Mouse (Mus musculus) olfactory bulb, adult 2 months (tissue): ENCODE results near the gene Mylk4. TPM values are rescaled to one million over a fixed set of nuclear protein-coding genes. Genes with fewer than 3 reads are reported as not detected.

Experiments
- H3K27ac ChIP-seq: fragments of 200-500 bp; 2 replicates; pipeline ENCODE4 v1.5.1; 2012; ENCODE audit warnings: low read depth, low read length; ENCODE audit not compliant: insufficient read depth
- H3K4me1 ChIP-seq: fragments of 200-500 bp; 2 replicates; pipeline ENCODE4 v1.6.1; 2012; ENCODE audit warnings: low read length; ENCODE audit not compliant: control insufficient read depth, insufficient read depth
- H3K4me3 ChIP-seq: fragments of 200-500 bp; 2 replicates; pipeline ENCODE4 v1.5.1; 2012; ENCODE audit warnings: mild to moderate bottlenecking, low read depth, low read length, moderate library complexity; ENCODE audit not compliant: insufficient read depth
- CTCF ChIP-seq: fragments of 200-500 bp; IDR thresholded peaks from 2 replicates; pipeline ENCODE4 v1.5.1; 2012; ENCODE audit warnings: low read depth, mild to moderate bottlenecking, low read length, moderate library complexity; ENCODE audit not compliant: insufficient read depth
- POLR2A ChIP-seq: fragments of 200-500 bp; IDR thresholded peaks from 2 replicates; pipeline ENCODE4 v1.6.1; 2012; ENCODE audit warnings: mild to moderate bottlenecking, low read depth, low read length, moderate library complexity; ENCODE audit not compliant: insufficient read depth
- WGBS: fragments of 180-500 bp; shearing (Covaris S2); methylation state at CpG from one replicate; pipeline ENCODE4 v1.1.7; 2018; 5-methylcytosine and 5-hydroxymethylcytosine counted together
- polyA plus RNA-seq: library from polyadenylated mRNA; stranded (reverse); fragments of >200 nt; gene quantifications from 2 replicates; pipeline ENCODE4 v1.2.4, GENCODE M21; 2012; ENCODE audit warnings: low replicate concordance; ENCODE audit not compliant: missing spikeins, insufficient read depth, insufficient read length

Gene Mylk4
- polyA plus RNA-seq, 1 experiment, result not detected

GRCm38 (mm10) chr13:32800859-32801258 is 17.1 kb upstream of the Mylk4 start:
- TF ChIP-seq POLR2A, result no peak
- no peak for TF ChIP-seq CTCF
- Histone ChIP-seq H3K27ac (no peak overlapping the region), H3K4me3 (no peak overlapping the region), H3K4me1 (peaks cover 2% of the 10 kb centered on the region)

- 72% methylated on average over 2 of the region's 2 CpGs for WGBS
- H3K4me3 ChIP-seq, result no peak overlapping the region
- no peaks in the 10 kb centered on the region for H3K4me1 ChIP-seq
- TF ChIP-seq CTCF (no peak), POLR2A (no peak)
- H3K27ac ChIP-seq, result no peak overlapping the region
These were observed 15.4 kb upstream of the Mylk4 start for GRCm38 (mm10) chr13:32799131-32799530.

- no peaks in the 10 kb centered on the region for H3K4me1 ChIP-seq
- H3K27ac ChIP-seq, result no peak overlapping the region
- TF ChIP-seq POLR2A (no peak), CTCF (no peak)
- 61% methylated on average over 1 of the region's 1 CpGs for WGBS
- H3K4me3 ChIP-seq, result no peak overlapping the region
These were observed 13.3 kb upstream of the Mylk4 start for GRCm38 (mm10) chr13:32797085-32797484.

DNA sequence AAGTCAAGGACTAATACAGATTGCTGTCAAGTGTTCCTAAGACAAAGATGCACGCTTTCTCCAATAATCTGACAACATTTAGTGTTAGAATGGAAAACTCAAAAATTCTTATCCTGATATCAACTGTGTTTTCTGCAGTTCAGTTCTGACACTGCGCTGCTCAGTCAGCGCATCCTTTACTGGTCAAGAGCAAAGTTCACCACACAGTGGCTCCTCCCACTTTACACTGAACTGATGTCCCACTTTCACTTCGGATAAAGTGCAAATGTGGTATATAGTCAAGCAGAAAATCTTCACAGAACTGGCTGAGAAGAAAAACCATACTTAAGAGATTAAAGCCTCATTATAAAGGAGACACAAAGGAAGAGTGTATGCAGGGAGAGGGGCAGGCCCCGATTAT is 11.4 kb upstream of the Mylk4 start:
- H3K27ac ChIP-seq, result no peak overlapping the region
- 84% methylated on average over 5 of the region's 5 CpGs for WGBS
- TF ChIP-seq POLR2A, result no peak
- TF ChIP-seq CTCF, result no peak
- no peaks in the 10 kb centered on the region for H3K4me1 ChIP-seq
- H3K4me3 ChIP-seq, result no peak overlapping the region

DNA sequence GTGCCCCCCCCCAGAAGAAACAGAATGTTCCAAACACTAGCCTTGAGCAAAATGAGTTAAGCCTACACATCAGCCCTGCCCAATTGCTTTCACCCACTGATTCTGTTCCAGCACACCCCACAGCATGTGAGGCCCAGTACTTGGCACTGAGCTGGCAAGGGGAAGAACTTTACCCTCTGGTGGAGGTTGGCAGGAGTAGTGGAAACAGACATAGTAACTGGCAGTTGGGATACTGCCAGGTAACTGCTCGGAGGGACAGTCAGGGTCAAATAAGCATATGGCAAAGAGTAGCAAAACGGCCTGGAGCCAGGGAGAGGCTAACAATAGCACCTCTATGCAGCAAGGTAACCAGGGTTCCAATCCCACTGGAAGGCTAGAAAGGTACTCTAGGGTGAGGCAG is 10.9 kb upstream of the Mylk4 start:
- TF ChIP-seq POLR2A (no peak), CTCF (no peak)
- H3K4me1 ChIP-seq, result no peaks in the 10 kb centered on the region
- H3K27ac ChIP-seq, result no peak overlapping the region
- 43% methylated on average over 2 of the region's 2 CpGs for WGBS
- H3K4me3 ChIP-seq, result no peak overlapping the region

GRCm38 (mm10) chr13:32789781-32790180 is 6.0 kb upstream of the Mylk4 start:
- Histone ChIP-seq H3K27ac (no peak overlapping the region), H3K4me1 (no peaks in the 10 kb centered on the region), H3K4me3 (no peak overlapping the region)
- WGBS, result 87% methylated on average over 4 of the region's 4 CpGs
- TF ChIP-seq CTCF (no peak), POLR2A (no peak)

DNA sequence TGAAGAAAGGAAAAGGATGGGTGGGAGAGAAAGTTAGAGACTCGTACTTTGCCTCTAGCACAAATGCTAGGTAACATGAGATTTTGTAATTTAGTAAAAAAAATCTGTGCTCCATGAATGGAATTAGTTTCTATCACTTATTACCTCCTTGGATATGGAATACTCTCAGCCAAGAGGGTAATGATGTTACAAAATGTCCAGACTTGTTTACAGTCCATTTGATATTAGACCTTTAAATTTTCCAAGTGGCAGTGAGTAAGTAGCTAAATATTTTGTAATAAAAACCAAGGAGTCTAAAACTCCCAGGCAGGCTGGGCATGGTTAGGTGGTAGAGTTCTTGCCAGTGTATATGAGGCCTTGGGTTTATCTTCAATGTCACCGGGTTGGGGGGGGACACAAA is 3.8 kb upstream of the Mylk4 start:
- TF ChIP-seq CTCF, result no peak
- TF ChIP-seq POLR2A, result no peak
- Histone ChIP-seq H3K4me1 (no peaks in the 10 kb centered on the region), H3K4me3 (no peak overlapping the region), H3K27ac (no peak overlapping the region)
- WGBS, result 81% methylated on average over 2 of the region's 2 CpGs

- WGBS, result 55% methylated on average over 5 of the region's 5 CpGs
- no peak for TF ChIP-seq CTCF
- no peak for TF ChIP-seq POLR2A
These were observed 699 bp downstream of the Mylk4 start for GRCm38 (mm10) chr13:32783055-32783454.

DNA sequence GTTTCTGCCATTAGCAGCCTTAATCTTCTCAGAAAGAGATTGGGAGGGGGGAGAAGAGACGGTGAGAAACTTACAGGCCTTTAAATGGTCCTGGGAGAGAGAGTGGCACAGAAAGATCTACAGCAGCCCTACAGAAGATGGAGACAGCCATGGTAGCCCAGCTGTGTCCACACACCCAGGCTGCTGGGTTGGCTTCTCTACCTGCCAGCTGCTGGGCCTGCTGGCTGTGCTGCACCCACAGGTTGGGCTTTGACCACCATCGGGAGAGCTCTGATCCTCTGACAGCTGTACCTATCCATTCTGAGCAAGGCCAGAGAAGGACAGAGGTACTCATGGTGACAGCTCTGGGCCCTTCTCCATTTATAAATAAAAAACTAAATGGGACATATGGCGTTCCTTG is 4.9 kb downstream of the Mylk4 start:
- Histone ChIP-seq H3K4me3 (no peak overlapping the region), H3K27ac (no peak overlapping the region), H3K4me1 (no peaks in the 10 kb centered on the region)
- TF ChIP-seq CTCF, result no peak
- TF ChIP-seq POLR2A, result no peak
- 71% methylated on average over 3 of the region's 3 CpGs for WGBS

More at GRCm38 (mm10) chr13:32783055-32783454, 699 bp downstream of the Mylk4 start:
- H3K27ac ChIP-seq, result no peak overlapping the region
- H3K4me1 ChIP-seq, result no peaks in the 10 kb centered on the region
- H3K4me3 ChIP-seq, result no peak overlapping the region

GRCm38 (mm10) chr13:32776350-32776749 is 7.4 kb downstream of the Mylk4 start:
- WGBS, result 83% methylated on average over 10 of the region's 10 CpGs
- Histone ChIP-seq H3K4me1 (no peaks in the 10 kb centered on the region), H3K27ac (no peak overlapping the region), H3K4me3 (no peak overlapping the region)
- TF ChIP-seq POLR2A, result no peak
- TF ChIP-seq CTCF, result no peak
